Comparison of ENCODE assay signal across 12 mouse cellular contexts in the genomic region with DNA sequence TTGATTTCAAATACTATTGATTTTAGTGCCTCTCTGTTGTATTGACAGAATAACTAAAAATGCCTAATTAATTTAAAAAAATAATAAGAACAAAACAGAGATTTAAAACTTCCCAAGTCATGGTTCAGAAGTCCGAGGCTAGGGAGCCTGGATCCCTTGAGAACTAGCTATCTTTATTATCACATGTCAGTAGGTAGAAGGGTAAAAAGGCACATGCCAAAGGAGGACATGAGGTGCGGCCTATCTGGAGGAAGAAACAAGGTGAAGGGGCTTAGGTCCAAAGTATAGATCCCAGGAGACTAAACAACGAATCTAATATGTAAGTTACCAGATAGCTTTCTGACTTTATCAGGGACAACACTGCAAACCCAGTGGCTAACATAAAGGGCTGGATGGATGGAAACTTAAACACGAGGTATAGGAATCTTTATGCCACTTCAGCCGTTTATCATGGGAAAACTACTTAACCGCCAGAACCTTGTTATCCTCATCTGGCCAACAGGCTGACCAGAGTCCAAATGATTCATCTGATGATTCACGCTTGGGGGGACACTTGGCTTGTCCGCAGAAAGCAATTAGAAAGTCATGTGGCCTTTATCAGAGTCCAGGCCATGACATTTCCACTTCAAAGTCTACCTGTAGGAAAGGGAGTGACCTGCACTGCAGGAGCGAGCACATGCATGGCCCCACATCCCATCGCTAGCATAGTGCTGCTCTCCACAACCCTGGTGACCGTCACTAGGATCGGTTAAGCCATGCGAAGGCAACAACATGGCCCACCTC. TPM values are rescaled to one million over a fixed set of nuclear protein-coding genes. Genes with fewer than 3 reads are reported as not detected.
DNase-seq lines count a peak whose midpoint lies in the region; ATAC-seq and TF ChIP-seq lines count a peak whose summit lies in the region.
"Had no signal": no experiment of that assay in that cellular context is flagged by ENCODE, and none has a peak within 500 bp of the region (broad histone marks: within the 10 kb centered on the region; RNA-seq: fewer than 3 reads in every experiment).

No protein-coding gene starts in this region.

- DNase-seq in cerebellum, adult 18-20 months: peak; percentile 23 to 37
- no peak for DNase-seq in cerebellum, adult 9-11 months
- DNase-seq in urinary bladder, postnatal 14 days (ENCODE audit: low spot score): peak; percentile 23
- DNase-seq in urinary bladder, postnatal 25 days (ENCODE audit: low spot score): no peak
- DNase-seq in embryo, embryonic 9.5 days (ENCODE audit: extremely low spot score): no peak
- no peak for DNase-seq in left cerebral cortex, adult 2 months (ENCODE audit: extremely low spot score in 1 of 2, low spot score in 2 of 2)
- DNase-seq: midbrain, embryonic 14.5 days had no signal

- TF ChIP-seq CTCF in intestine, postnatal 0 days (IDR thresholded peaks at IDR 0.05; ENCODE audit: low read depth): no peak
- no peak for TF ChIP-seq CTCF in left cerebral cortex, adult 2 months (IDR thresholded peaks at IDR 0.05)

- H3K4me2 ChIP-seq in intestine, postnatal 0 days (replicated peaks; ENCODE audit: low read depth): no peak overlapping the region
- no peak overlapping the region for H3K4me2 ChIP-seq in forebrain, embryonic 12.5 days
- H3K4me2 ChIP-seq: heart, embryonic 11.5 days; hindbrain, embryonic 15.5 days; limb, embryonic 13.5 days had no signal

- H3K4me1 ChIP-seq in intestine, postnatal 0 days (replicated peaks; ENCODE audit: control insufficient read depth, insufficient read depth, low read length): no peaks in the 10 kb centered on the region; the same call in none of the 2 replicates
- H3K4me1 ChIP-seq in forebrain, embryonic 12.5 days: no peaks in the 10 kb centered on the region
- H3K4me1 ChIP-seq: hindbrain, embryonic 15.5 days; limb, embryonic 13.5 days had no signal

- no peak overlapping the region for H3K4me3 ChIP-seq in intestine, postnatal 0 days (ENCODE audit: low read depth, low read length)
- no peak overlapping the region for H3K4me3 ChIP-seq in left cerebral cortex, adult 2 months
- H3K4me3 ChIP-seq in forebrain, embryonic 12.5 days (replicated peaks): no peak overlapping the region
- H3K4me3 ChIP-seq: hindbrain, embryonic 15.5 days; limb, embryonic 13.5 days had no signal

- 52% methylated on average over 13 of the region's 13 CpGs for WGBS in intestine, postnatal 0 days
- WGBS in forebrain, embryonic 12.5 days: 94% methylated on average over 13 of the region's 13 CpGs

- peaks cover 16% of the 10 kb centered on the region for H3K36me3 ChIP-seq in intestine, postnatal 0 days (ENCODE audit: control insufficient read depth, insufficient read depth)
- H3K36me3 ChIP-seq in forebrain, embryonic 12.5 days (replicated peaks): peaks cover 2% of the 10 kb centered on the region; the same call in 1 of the 2 replicates
- H3K36me3 ChIP-seq: hindbrain, embryonic 15.5 days had no signal

- H3K9ac ChIP-seq in intestine, postnatal 0 days (ENCODE audit: low read depth, low read length): no peak overlapping the region
- H3K9ac ChIP-seq in forebrain, embryonic 12.5 days: no peak overlapping the region
- H3K9ac ChIP-seq: hindbrain, embryonic 15.5 days; limb, embryonic 13.5 days had no signal

- H3K27ac ChIP-seq in intestine, postnatal 0 days (ENCODE audit: low read depth, low read length): peak overlapping the region; percentile 87
- H3K27ac ChIP-seq in left cerebral cortex, adult 2 months: no peak overlapping the region
- no peak overlapping the region for H3K27ac ChIP-seq in forebrain, embryonic 12.5 days
- H3K27ac ChIP-seq: hindbrain, embryonic 15.5 days; limb, embryonic 13.5 days had no signal

- ATAC-seq in intestine, postnatal 0 days: peak; percentile 85
- ATAC-seq in forebrain, embryonic 12.5 days (ENCODE audit: low FRiP score): no peak

- intact Hi-C loops in left cerebral cortex, adult 2 months (cut with DNase I): no loop called here

- no peaks in the 10 kb centered on the region for H3K27me3 ChIP-seq in intestine, postnatal 0 days (replicated peaks; ENCODE audit: control insufficient read depth, insufficient read depth, low read length)
- H3K27me3 ChIP-seq in forebrain, embryonic 12.5 days: no peaks in the 10 kb centered on the region
- H3K27me3 ChIP-seq: hindbrain, embryonic 15.5 days; limb, embryonic 13.5 days had no signal

- H3K9me3 ChIP-seq in intestine, postnatal 0 days (ENCODE audit: control insufficient read depth): no peaks in the 10 kb centered on the region
- no peaks in the 10 kb centered on the region for H3K9me3 ChIP-seq in forebrain, embryonic 12.5 days
- H3K9me3 ChIP-seq: hindbrain, embryonic 15.5 days; limb, embryonic 13.5 days had no signal

RNA-seq across cellular contexts. Expression of a gene that starts 9.3 kb away (rescaled TPM):
- 191 and 206 TPM in 2 replicates for polyA plus RNA-seq in intestine, postnatal 0 days (2015; fragmentation: Nextera tagmentation; extraction: Ambion mirVana)
- 10 to 100 TPM; 15.3 to 17.5 TPM for total RNA-seq in left cerebral cortex, adult 2 months (2021)
- polyA plus RNA-seq in forebrain, embryonic 12.5 days (2016; fragmentation: Nextera tagmentation; extraction: Ambion mirVana): 16.1 and 16.8 TPM in 2 replicates

RNA-seq across cellular contexts. Expression of a gene that starts 32.5 kb away (rescaled TPM):
- polyA plus RNA-seq in intestine, postnatal 0 days (2015; fragmentation: Nextera tagmentation; extraction: Ambion mirVana): 13.1 and 15.1 TPM in 2 replicates
- 1 to 10 TPM; 7.1 to 8.2 TPM for total RNA-seq in left cerebral cortex, adult 2 months (2021)
- 6.1 and 6.3 TPM in 2 replicates for polyA plus RNA-seq in forebrain, embryonic 12.5 days (2016; fragmentation: Nextera tagmentation; extraction: Ambion mirVana)

RNA-seq across cellular contexts. Expression of a gene that starts 43.0 kb away (rescaled TPM):
- 3.2 and 3.5 TPM in 2 replicates for polyA plus RNA-seq in intestine, postnatal 0 days (2015; fragmentation: Nextera tagmentation; extraction: Ambion mirVana)
- total RNA-seq in left cerebral cortex, adult 2 months (2021): under 1 TPM; 0.58 to 0.75 TPM
- 1.9 and 2.3 TPM in 2 replicates for polyA plus RNA-seq in forebrain, embryonic 12.5 days (2016; fragmentation: Nextera tagmentation; extraction: Ambion mirVana)

Comparison
In these comparisons a context has a peak if more than half of its experiments do, and no peak if none do; other contexts are left out.
1. DNase-seq: peak in cerebellum, adult 18-20 months (2 of 2) and urinary bladder, postnatal 14 days (single experiment); none in cerebellum, adult 9-11 months (single experiment), urinary bladder, postnatal 25 days (single experiment), embryo, embryonic 9.5 days (single experiment) and left cerebral cortex, adult 2 months (0 of 2).
2. RNA of a gene that starts 9.3 kb away (polyA plus RNA-seq): 191 to 206 TPM in intestine, postnatal 0 days; 16.1 to 16.8 TPM in forebrain, embryonic 12.5 days; every median in the first group is over 10 times any median in the second.